Mouse (Mus musculus): ENCODE data around the gene Gdpgp1.
A peak's percentile ranks its signal among the peaks of the same experiment; 100 is the strongest.

GRCm38 (mm10) chr7:80246148-80246721 is 13.6 kb downstream of the Gdpgp1 start, which contains the start of gene Ttll13:
- TF ChIP-seq POLR2A (IDR thresholded peaks at IDR 0.05; ENCODE audit: low read depth, low read length), result no peak
- TF ChIP-seq CTCF (IDR thresholded peaks at IDR 0.05; ENCODE audit: extremely low read depth, insufficient read depth, insufficient read length, insufficient replicate concordance), result 0 out of 2 replicates have a peak, but pooled peaks have one; percentile 15
